Mouse (Mus musculus) heart, adult 9 months (tissue): ENCODE results near the gene Cdkn2c.

ENCODE experiments used
- DNase-seq, 2 experiments: peaks; one replicate each; pipeline ENCODE4 v3.0.0; 2022; ENCODE audit warnings: low spot score in 2 of 2

The Cdkn2c gene

DNA sequence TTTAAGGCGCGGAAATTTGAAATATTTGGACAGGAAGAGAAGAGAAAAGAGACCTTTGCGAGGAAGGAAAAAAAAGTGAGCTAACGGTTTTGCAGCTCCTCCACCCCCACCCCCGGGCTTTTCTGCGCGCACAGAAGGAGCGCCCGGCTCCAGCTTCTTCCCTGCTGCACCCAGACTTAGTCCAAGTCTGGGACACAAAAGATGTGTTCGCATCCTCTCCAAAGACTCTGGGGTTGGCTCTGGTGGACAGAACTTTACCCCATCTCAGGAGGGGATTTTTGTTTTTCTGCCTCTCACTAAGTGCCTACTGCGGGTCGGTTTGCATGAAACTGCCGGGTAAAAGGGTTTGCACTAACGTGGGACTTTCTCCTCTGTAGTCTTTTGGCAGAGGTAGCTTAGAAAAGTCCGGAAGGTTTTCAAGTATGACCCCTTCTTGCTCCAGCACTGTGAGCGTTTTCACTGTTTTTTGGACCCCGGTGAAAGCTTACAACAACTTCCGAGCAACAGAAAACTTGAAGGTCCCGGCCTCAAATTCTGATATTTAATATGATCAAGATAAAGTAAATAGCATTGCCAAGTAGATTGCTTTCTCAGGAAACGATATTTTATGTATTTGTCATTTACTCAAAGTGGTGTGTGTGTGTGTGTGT, 9.0 kb downstream of the Cdkn2c start:
- DNase-seq, result no peak

DNA sequence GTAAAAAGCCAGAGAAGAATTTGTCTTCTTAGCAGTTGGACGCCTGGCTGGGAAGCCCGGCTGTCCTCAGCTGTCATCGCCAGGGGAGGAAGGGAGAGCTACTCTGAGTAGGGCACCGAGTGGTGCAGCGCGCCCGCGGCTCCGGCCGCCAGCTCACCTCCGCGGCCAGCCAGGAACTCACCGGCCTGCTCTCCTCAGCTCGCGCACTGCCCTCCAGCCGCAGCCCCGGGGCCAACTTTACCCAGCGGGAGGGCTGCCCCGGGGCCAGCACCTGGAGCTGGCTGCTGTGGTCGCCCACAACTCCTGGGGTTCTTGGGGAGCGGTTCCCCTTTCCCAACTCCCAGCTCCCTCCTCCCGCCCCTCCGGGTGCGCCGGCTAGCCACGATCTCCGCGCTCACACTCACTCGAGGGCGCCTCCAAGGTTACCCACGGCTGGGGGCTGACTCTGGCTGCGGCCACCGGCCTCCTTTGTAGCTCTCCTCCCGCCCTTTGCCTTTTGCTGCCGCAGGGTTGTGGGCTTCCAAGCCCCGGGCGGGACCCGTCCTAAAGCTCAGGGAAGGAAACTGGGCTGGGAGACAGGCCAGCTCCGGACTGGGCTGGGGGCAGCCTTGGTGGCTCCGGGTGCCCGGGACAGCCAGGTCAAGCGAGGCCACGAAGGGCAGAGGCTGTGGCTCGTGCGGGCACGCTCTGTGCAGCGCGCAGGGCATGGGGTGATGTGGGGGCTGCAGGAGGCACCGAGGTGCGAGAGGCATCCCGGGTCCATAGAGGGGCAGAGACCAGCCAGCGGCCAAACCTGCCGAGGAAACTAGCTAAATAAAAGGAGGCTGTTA, 9.8 kb downstream of the Cdkn2c start:
- peak; percentile 50 to 57 for DNase-seq

DNA sequence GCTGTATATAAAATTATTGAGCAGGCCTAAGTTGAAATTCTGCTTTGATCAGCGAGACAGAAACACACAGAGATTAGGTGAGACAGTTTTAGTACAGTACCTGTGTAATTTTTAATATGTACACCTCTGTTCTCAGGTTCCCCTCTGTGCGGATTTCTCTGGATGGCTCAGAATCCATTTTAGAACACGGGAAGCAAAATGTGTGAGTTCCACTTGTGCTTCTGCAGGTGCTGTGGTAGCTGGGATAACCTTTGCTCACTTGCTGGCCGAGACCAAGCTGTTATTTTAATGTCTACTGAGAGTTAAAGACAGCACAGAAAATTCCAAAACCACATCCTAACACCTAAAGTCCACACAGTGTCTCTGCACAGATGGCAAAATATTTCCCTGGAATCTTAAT, 10.7 kb downstream of the Cdkn2c start:
- DNase-seq, result no peak

DNA sequence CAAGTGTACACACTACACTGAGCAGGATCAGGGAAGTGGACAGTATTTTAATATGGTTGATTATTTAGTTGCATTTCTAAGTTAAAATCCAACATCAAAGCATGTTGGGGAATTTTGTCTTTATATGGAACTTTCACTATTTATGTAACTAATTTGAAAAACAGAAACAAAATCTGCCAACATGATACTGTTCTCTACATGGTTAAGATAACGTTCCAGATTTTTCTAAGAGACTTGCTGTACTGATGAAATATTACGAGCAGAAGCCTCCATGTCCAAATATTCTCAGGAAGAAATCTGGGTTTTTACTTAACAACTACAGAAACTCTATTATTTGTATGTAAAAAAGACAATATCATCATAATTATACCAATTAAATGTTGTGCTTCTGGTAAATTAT, 11.3 kb downstream of the Cdkn2c start:
- DNase-seq, result no peak

DNA sequence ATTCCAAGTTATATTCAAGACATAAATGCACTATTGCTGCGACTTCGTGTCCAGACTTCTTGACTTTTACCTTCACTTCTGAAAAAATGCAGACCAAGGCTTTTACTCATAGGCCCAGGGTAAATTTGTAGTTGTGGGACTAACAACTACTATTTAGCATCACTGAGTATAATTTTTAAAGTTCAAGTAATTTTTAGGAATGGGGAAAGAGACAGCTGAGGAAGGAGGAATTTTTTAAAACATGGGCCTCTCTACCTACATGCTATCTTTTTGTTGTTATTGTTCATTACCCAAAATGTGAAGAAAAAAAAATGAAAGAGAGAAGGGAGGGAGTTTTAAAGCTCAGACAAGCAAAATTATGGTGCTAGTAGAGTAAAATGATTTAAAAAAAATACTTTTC, 12.3 kb downstream of the Cdkn2c start:
- DNase-seq, result no peak

DNA sequence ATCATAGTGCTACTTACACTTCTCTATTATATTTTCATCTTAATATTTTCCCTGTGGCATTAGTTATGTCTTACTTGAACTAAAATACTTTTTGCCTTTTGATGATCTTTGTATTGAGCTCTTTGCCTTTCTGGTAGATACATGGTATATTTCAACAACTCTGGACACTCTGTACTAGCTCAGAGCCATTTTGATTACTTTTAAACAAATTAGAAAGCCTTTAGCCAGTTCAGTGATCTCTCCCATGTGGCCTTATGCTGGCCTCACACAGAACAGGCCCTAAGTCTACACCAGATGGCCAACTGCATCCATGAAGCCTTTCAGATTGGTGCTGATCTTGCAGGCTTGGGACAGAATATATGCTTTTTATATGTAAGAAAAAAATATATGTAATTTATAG, 13.7 kb downstream of the Cdkn2c start:
- no peak for DNase-seq

DNA sequence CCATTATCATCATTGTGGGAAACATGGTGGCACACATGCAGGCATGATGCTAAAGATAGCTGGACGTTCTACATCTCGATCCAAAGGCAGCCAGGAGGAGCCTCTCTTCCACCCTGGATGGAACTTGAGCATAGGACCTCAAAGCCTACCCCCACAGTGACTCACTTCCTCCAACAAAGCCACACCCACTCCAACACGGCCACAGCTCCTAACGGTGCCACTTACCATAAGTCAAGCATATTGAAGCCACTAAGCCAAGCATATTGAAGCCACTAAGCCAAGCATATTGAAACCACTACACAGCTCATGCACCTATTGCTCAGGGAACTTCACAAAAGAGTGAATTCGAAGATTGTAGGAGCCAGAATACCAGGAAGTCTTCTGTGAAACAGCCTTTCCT, 17.7 kb downstream of the Cdkn2c start:
- DNase-seq, result no peak

DNA sequence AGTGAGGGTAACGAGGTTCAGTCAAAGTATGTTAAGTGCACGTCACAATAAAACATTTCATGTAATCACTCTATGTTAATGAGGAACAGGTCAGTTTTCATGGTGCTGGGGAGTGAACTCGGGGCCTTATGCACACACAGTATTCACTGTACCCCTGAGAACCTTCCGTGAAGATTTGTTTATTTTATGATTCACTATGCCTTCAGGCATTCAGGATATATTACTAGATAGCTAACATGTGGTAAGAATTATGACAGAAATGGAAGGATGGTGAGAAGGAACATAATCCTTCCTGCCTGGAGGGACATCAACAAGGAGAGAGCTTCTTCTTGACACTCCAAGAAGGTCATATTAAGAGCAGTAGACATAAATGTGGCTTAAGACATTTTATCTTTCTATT, 19.7 kb downstream of the Cdkn2c start:
- no peak for DNase-seq

DNA sequence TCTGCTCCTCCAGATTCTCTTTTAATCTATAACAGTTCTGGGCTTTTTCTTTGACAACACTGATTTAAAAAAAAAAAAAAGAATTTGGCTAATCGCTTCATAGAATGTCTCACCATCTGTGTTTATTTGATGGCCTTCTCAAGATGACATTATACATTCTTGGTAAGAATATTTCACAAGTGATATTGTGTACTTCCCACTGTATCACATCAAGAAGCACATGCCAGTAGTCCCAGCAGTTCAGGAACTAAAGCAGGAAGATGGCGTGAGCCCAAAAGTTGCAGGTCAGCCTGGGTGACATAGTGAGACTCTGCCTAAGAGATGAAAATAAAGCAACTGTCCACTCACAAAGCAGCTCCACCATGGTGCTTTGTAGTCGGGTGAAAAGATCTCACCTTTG, 25.5 kb downstream of the Cdkn2c start:
- DNase-seq, result no peak

DNA sequence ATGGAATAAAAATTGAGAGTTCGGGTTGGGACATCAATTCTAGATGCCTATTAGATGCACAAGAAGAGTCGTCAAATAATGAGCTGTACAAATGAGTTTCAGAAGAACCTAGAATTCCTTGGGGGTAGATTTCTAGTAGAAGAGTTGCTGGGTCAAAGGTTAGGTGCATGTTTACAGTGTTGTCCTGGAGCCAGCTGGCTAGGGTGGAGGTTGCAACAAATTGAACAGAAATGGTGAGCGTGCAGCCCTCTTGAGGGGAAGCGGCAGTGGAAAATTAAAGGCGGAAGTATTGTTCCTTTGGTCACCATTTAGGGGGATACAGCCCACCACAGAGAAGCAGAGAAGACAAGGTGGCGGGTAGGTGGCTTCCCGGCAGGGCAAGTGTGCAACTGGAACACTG, 26.8 kb downstream of the Cdkn2c start:
- no peak for DNase-seq

DNA sequence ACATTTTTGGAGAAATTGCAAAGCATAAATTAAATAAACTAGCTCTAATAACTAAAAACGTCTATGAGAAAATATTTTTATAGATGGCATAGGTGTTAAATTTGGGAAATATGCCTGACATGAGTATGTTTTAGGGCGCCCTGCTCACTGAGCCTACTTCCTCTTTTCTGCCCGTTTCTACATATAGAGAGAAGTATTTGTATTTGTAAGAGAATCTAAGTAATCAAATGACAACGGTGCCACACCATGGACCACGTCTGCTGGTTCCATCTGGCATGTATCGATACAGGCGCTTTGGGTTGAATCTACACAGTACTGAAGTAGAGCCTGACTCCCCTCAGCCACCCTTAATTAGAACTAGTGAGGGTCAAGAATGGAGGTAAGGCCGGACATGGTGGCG, 27.6 kb downstream of the Cdkn2c start:
- no peak for DNase-seq

DNA sequence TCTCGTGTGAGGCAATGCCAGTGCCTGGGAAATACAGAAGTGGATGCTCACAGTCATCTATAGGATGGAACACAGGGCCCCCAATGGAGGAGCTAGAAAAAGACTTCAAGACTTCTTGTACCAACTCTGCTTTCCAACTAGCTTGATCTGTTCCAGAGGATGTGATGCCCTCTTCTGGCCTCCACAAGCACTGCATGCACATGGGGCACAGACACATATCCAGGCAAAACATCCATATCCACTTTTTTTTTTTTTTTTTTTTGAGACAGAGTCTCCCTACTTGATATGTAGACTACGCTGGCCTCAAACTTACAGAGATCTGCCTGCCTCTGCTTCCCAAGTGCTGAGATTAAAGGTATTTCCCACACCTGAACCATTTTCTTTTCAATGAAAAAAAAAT, 32.0 kb downstream of the Cdkn2c start:
- DNase-seq, result no peak

DNA sequence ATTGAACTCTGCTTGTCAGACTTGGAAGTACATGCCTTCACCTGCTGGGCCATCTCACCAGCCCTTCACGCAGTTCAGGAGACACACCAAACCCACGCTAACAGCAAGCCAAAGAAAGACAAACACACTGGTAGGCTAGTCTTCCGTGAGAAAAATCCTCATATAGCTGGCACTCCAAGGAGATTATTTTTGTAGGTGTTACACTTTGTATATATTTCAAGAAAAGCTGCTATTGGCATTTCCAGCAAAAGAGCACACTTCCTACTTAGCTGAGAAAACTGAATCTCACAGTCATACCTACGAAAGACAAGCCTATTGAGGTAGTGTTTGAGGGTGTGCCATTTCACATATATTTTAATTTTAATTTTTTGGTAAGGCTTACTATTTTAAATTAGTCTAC, 36.0 kb downstream of the Cdkn2c start:
- DNase-seq, result no peak

DNA sequence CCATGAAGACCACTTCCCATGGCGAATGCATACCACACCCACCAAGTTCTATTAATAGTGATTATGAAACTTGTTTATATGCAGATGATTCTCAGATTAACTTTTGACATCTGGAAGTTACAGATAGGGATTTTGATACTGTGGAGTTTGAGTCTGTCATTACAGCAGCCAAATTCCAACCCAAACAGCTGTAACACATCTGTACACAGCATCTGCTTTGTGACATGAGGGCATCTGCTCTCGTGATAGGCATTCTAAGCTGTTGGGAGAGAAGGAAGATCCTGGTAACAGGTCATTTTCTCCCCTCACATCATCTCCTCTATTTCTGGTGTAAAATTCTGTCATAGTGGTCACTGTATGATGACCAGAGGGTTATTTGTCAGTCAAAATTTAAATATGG, 36.8 kb downstream of the Cdkn2c start:
- DNase-seq, result no peak

DNA sequence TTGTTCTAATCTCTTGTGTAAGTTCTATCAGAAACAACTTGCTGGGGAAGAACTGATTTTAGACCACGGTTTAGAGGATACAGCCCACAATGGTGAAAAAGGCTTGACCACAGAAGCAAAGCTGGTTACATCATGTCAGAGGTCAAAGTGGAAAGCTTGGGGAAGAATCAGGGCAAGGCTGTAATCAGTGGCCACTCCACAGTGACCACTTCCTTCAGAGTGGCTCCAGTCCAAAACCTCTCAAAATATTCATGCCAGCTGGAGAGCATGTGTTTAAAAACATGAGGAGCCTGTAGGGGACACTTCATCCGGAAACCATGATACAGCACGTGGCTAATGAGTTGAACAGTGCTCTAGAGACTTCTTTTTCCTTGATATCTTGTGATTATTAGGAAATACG, 54.4 kb downstream of the Cdkn2c start:
- DNase-seq, result no peak
